Comparison of ENCODE assay signal across 25 mouse cellular contexts in genomic region chr2:32863317-32863716, GRCm38 (mm10).
"Had no signal": no experiment of that assay in that cellular context is flagged by ENCODE, and none has a peak within 500 bp of the region (broad histone marks: within the 10 kb centered on the region; RNA-seq: fewer than 3 reads in every experiment).

No protein-coding gene starts in this region.

- H3K27me3 ChIP-seq: heart, embryonic 13.5 days; heart, embryonic 15.5 days; hindbrain, embryonic 13.5 days; hindbrain, embryonic 15.5 days; intestine, embryonic 15.5 days; limb, embryonic 12.5 days had no signal

- DNase-seq: gastrocnemius, postnatal 14 days; gastrocnemius, postnatal 36 days; heart, adult 11 months; heart, adult 2 months; heart, postnatal 14 days; heart, postnatal 36 days; kidney, adult 18-20 months; kidney, adult 8-10 months; kidney, postnatal 10 days; kidney, postnatal 25 days; kidney, postnatal 4 days; liver had no signal

- ATAC-seq: inflammation-experienced regulatory T-cells, adult 6 months; intestine, embryonic 15.5 days; intestine, postnatal 0 days had no signal

- H3K9ac ChIP-seq: heart, embryonic 13.5 days; heart, embryonic 15.5 days; hindbrain, embryonic 13.5 days; hindbrain, embryonic 15.5 days; intestine, embryonic 15.5 days; limb, embryonic 12.5 days had no signal

- H3K27ac ChIP-seq: heart, adult 2 months; heart, embryonic 13.5 days; heart, embryonic 15.5 days; hindbrain, embryonic 13.5 days; hindbrain, embryonic 15.5 days; intestine, embryonic 15.5 days; layer of hippocampus, adult 2 months; left cerebral cortex, adult 2 months; limb, embryonic 10.5 days; limb, embryonic 12.5 days had no signal

- H3K9me3 ChIP-seq: heart, embryonic 13.5 days; heart, embryonic 15.5 days; hindbrain, embryonic 13.5 days; hindbrain, embryonic 15.5 days; intestine, embryonic 15.5 days; limb, embryonic 10.5 days; limb, embryonic 12.5 days had no signal

- H3K4me3 ChIP-seq: heart, adult 2 months; heart, embryonic 13.5 days; heart, embryonic 15.5 days; hindbrain, embryonic 13.5 days; hindbrain, embryonic 15.5 days; intestine, embryonic 15.5 days; layer of hippocampus, adult 2 months; left cerebral cortex, adult 2 months; limb, embryonic 10.5 days; limb, embryonic 12.5 days had no signal

- H3K36me3 ChIP-seq: heart, embryonic 13.5 days; heart, embryonic 15.5 days; hindbrain, embryonic 13.5 days; hindbrain, embryonic 15.5 days; intestine, embryonic 15.5 days; limb, embryonic 10.5 days; limb, embryonic 12.5 days had no signal

- H3K4me1 ChIP-seq: hindbrain, embryonic 13.5 days; hindbrain, embryonic 15.5 days; intestine, embryonic 15.5 days; limb, embryonic 10.5 days; limb, embryonic 12.5 days had no signal

- H3K4me2 ChIP-seq: heart, embryonic 11.5 days; heart, embryonic 13.5 days; heart, embryonic 15.5 days; hindbrain, embryonic 13.5 days; hindbrain, embryonic 15.5 days; intestine, embryonic 15.5 days; limb, embryonic 12.5 days; liver, embryonic 11.5 days had no signal
